Mouse (Mus musculus): ENCODE measurements at regions not wholly inside any gene's neighbourhood (a gene's known extent, or its start where the extent isn't known, plus 50 kb on each side); places are given as distances from the start of the nearest gene placed in this dataset.
"Not testable (repeated sequence)": the region's sequence is repeated elsewhere in the genome, so short reads cannot be mapped to it uniquely, and the experiment has no call there.

DNA sequence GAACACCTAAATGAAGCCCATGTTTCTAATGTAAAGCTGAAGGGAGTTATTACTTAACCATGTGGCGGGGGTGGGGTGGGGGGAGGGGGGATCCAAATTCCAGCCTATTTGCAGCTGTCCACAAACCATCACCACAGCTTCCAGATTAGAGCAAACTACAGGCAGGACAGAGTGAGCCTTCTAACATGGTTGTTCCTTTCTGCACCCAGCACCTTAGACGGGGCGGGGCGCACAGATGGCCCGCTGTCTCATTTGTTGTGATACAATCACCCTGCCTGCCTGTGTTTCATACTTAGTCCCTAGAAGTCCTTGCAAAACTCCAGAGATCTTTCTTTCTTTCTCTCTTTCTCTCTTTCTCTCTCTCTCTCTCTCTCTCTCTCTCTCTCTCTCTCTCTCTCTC lies 182.8 kb upstream of the Arhgap18 start:
- H3K4me3 ChIP-seq (replicated peaks; ENCODE audit: extremely low read depth, low read depth, low read length), result no peak overlapping the region
- TF ChIP-seq POLR2A (IDR thresholded peaks at IDR 0.05; ENCODE audit: borderline replicate concordance, extremely low read depth, low read depth, low read length) (no peak), CTCF (IDR thresholded peaks at IDR 0.05; ENCODE audit: insufficient read depth, low read length) (no peak)
- 82% methylated on average over 5 of the region's 5 CpGs for WGBS
- no peaks in the 10 kb centered on the region for H3K4me1 ChIP-seq (ENCODE audit: control insufficient read depth, insufficient read depth, low read length)
- no peak for DNase-seq

DNA sequence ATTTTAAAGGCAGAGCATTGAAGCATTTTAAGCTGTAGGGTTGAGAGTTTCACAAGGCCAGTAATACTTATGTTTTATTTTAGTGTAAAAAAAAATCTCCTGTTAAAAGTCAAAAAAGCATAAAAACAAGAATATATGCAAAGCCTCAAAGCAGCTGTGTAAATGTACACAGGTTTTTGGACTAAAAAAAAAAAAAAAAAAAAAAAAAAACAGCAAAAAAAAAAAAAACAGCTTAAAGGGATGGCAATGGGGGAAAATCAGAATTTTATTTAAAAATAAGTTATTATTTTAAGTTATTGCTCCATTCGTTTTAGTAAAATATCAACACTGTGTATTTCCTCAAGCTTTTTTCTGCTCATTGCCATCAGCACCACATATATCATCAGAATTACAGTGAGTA lies 181.8 kb upstream of the Arhgap18 start:
- no peaks in the 10 kb centered on the region for H3K4me1 ChIP-seq (ENCODE audit: control insufficient read depth, insufficient read depth, low read length)
- DNase-seq, result no peak
- no peak for TF ChIP-seq POLR2A (IDR thresholded peaks at IDR 0.05; ENCODE audit: borderline replicate concordance, extremely low read depth, low read depth, low read length)
- no peak for TF ChIP-seq CTCF (IDR thresholded peaks at IDR 0.05; ENCODE audit: insufficient read depth, low read length)
- no peak overlapping the region for H3K4me3 ChIP-seq (replicated peaks; ENCODE audit: extremely low read depth, low read depth, low read length)
- 54% methylated on average over 1 of the region's 1 CpGs for WGBS

DNA sequence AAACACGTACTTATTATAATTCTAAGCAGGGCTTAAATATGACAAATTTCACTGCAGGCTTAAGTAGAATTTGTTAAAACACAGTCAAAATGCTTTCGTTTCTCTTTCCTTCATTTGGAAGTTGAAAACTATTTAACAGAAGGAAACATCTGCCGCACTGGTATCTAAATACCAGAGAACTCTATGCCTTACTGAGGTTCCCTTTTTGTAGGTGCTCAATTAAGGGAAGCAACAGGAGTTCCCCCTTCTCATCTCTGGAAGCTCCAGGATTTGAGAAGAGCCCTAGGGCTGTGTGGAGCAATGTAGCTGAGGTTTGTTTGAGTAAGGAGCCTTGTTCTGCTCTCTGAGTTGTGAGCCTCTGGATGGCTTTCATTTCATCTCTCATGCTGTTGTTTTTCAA lies 177.1 kb upstream of the Arhgap18 start:
- Histone ChIP-seq H3K4me1 (ENCODE audit: control insufficient read depth, insufficient read depth, low read length) (no peaks in the 10 kb centered on the region), H3K4me3 (replicated peaks; ENCODE audit: extremely low read depth, low read depth, low read length) (no peak overlapping the region)
- 57% methylated on average over 3 of the region's 3 CpGs for WGBS
- TF ChIP-seq POLR2A (IDR thresholded peaks at IDR 0.05; ENCODE audit: borderline replicate concordance, extremely low read depth, low read depth, low read length) (no peak), CTCF (IDR thresholded peaks at IDR 0.05; ENCODE audit: insufficient read depth, low read length) (no peak)
- DNase-seq, result no peak

DNA sequence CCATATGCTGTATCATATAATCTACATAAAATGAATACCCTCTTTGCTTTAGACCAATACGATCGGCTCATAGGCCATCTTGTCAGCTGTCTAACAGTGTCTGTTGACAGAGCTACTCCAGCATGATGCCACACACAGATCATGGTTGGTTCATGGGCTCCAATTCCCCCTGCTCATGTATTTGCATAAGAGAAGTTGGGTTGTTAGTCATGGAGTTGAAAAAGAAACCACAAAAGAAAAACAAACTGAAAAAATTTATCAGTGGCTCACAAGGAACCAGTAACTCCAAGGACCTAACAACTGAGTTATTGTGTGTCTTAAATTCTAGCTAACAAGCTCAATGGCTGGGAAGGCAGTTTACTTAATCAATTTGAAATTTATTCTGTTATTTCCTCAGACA lies 176.1 kb upstream of the Arhgap18 start:
- TF ChIP-seq POLR2A (IDR thresholded peaks at IDR 0.05; ENCODE audit: borderline replicate concordance, extremely low read depth, low read depth, low read length) (no peak), CTCF (IDR thresholded peaks at IDR 0.05; ENCODE audit: insufficient read depth, low read length) (no peak)
- no peak overlapping the region for H3K4me3 ChIP-seq (replicated peaks; ENCODE audit: extremely low read depth, low read depth, low read length)
- H3K4me1 ChIP-seq (ENCODE audit: control insufficient read depth, insufficient read depth, low read length), result no peaks in the 10 kb centered on the region
- WGBS, result 82% methylated on average over 2 of the region's 2 CpGs
- DNase-seq, result no peak

- Histone ChIP-seq H3K4me3 (replicated peaks; ENCODE audit: extremely low read depth, low read depth, low read length) (no peak overlapping the region), H3K4me1 (ENCODE audit: control insufficient read depth, insufficient read depth, low read length) (no peaks in the 10 kb centered on the region)
- 63% methylated on average over 2 of the region's 2 CpGs for WGBS
- no peak for DNase-seq
- TF ChIP-seq POLR2A (IDR thresholded peaks at IDR 0.05; ENCODE audit: borderline replicate concordance, extremely low read depth, low read depth, low read length), result no peak
- TF ChIP-seq CTCF (IDR thresholded peaks at IDR 0.05; ENCODE audit: insufficient read depth, low read length), result no peak
Observed at GRCm38 (mm10) chr10:26585106-26585505, 168.1 kb upstream of the Arhgap18 start.

GRCm38 (mm10) chr10:26607081-26607480 lies 146.1 kb upstream of the Arhgap18 start:
- H3K4me3 ChIP-seq (replicated peaks; ENCODE audit: extremely low read depth, low read depth, low read length); H3K4me1 ChIP-seq (ENCODE audit: control insufficient read depth, insufficient read depth, low read length); DNase-seq: not testable (repeated sequence)
- WGBS, result 61% methylated on average over 4 of the region's 4 CpGs

- no peaks in the 10 kb centered on the region for H3K4me1 ChIP-seq (ENCODE audit: control insufficient read depth, insufficient read depth, low read length)
- TF ChIP-seq CTCF (IDR thresholded peaks at IDR 0.05; ENCODE audit: insufficient read depth, low read length), result no peak
- TF ChIP-seq POLR2A (IDR thresholded peaks at IDR 0.05; ENCODE audit: borderline replicate concordance, extremely low read depth, low read depth, low read length), result no peak
- no peak for DNase-seq
- H3K4me3 ChIP-seq (replicated peaks; ENCODE audit: extremely low read depth, low read depth, low read length), result no peak overlapping the region
Observed at GRCm38 (mm10) chr10:26611246-26611645, 142.0 kb upstream of the Arhgap18 start.

- Histone ChIP-seq H3K4me1 (ENCODE audit: control insufficient read depth, insufficient read depth, low read length) (no peaks in the 10 kb centered on the region), H3K4me3 (replicated peaks; ENCODE audit: extremely low read depth, low read depth, low read length) (no peak overlapping the region)
- WGBS, result 63% methylated on average over 4 of the region's 4 CpGs
- no peak for TF ChIP-seq POLR2A (IDR thresholded peaks at IDR 0.05; ENCODE audit: borderline replicate concordance, extremely low read depth, low read depth, low read length)
- no peak for TF ChIP-seq CTCF (IDR thresholded peaks at IDR 0.05; ENCODE audit: insufficient read depth, low read length)
- no peak for DNase-seq
Observed at GRCm38 (mm10) chr10:26630196-26630760, 122.9 kb upstream of the Arhgap18 start.

DNA sequence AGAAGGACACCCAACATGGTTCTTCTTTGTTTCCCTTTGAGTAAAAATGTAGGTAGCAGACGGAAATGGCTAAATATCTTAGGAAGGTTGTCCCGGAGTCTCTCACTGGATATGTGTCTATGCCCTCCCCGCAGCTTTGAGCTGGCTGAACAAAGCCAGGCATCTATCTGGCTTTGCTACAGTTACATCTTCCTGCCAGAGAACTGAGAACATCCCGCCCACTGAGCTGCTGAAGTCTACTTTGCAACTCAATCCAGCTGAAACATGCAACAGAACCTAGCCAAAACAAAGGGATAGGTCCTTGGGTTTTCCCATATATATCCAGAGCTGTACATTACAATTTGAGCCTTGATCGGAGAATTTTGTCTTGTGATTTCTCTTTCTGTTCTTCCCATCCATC lies 121.0 kb upstream of the Arhgap18 start:
- Histone ChIP-seq H3K4me1 (ENCODE audit: control insufficient read depth, insufficient read depth, low read length) (no peaks in the 10 kb centered on the region), H3K4me3 (replicated peaks; ENCODE audit: extremely low read depth, low read depth, low read length) (no peak overlapping the region)
- no peak for DNase-seq
- WGBS, result 89% methylated on average over 5 of the region's 5 CpGs
- TF ChIP-seq CTCF (IDR thresholded peaks at IDR 0.05; ENCODE audit: insufficient read depth, low read length) (no peak), POLR2A (IDR thresholded peaks at IDR 0.05; ENCODE audit: borderline replicate concordance, extremely low read depth, low read depth, low read length) (no peak)

DNA sequence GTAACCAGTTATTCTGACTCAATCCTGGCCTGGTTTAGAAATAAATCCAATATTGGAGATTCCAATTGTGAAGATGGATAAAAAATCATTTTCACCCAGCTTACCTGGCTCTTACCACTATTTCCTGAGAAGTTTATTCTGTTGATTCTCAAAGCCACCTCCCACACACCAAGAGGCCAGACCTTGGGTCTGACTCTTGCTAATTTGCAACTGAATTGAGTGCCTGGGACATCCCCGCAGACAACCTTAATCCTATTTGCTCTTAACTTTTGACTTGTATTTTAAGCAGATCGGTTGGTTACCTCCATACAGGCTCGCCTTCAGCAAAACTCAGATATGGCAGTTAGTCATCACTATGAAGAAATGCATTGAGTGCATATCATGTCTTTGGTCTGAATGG lies 115.8 kb upstream of the Arhgap18 start:
- Histone ChIP-seq H3K4me1 (ENCODE audit: control insufficient read depth, insufficient read depth, low read length) (no peaks in the 10 kb centered on the region), H3K4me3 (replicated peaks; ENCODE audit: extremely low read depth, low read depth, low read length) (no peak overlapping the region)
- no peak for TF ChIP-seq POLR2A (IDR thresholded peaks at IDR 0.05; ENCODE audit: borderline replicate concordance, extremely low read depth, low read depth, low read length)
- TF ChIP-seq CTCF (IDR thresholded peaks at IDR 0.05; ENCODE audit: insufficient read depth, low read length), result no peak
- no peak for DNase-seq
- 81% methylated on average over 3 of the region's 3 CpGs for WGBS

DNA sequence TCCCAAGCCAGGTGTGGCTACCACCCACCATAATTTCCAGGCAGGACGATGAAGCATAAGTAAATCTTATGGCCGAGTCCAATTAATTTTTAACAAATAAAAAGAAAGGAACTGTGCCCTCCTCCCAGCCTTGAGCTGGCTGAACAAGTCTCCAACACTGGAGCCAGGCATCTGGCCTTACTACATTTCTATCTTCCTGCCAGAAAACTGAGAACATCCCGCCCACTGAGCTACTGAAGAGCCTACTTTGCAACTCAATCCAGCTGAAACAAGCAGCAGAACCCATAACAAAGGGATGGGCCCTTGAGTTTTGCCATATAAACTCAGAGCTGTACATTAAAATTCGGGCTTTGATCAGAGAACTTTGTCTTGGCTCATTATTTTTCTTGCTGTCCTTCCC lies 115.2 kb upstream of the Arhgap18 start:
- 67% methylated on average over 4 of the region's 4 CpGs for WGBS
- Histone ChIP-seq H3K4me3 (replicated peaks; ENCODE audit: extremely low read depth, low read depth, low read length) (no peak overlapping the region), H3K4me1 (ENCODE audit: control insufficient read depth, insufficient read depth, low read length) (no peaks in the 10 kb centered on the region)
- TF ChIP-seq CTCF (IDR thresholded peaks at IDR 0.05; ENCODE audit: insufficient read depth, low read length), result no peak
- DNase-seq, result no peak

All from lung, adult 2 months (tissue).